Mouse (Mus musculus) neutrophil, adult 5-6 weeks (primary cell): ENCODE results near the gene Mrpl51. TPM values are rescaled to one million over a fixed set of nuclear protein-coding genes. Genes with fewer than 3 reads are reported as not detected.

Experiments used
- ATAC-seq: fragments of 151-379, 151-347 bp; 2 replicates; pipeline ENCODE4 v1.8.0; 2017; ENCODE audit warnings: mild to moderate bottlenecking, moderate TSS enrichment; ENCODE audit not compliant: insufficient number of reproducible peaks, poor library complexity, low FRiP score, severe bottlenecking; ENCODE audit errors: extremely low read depth
- total RNA-seq: library from RNA; stranded (forward); fragments of 200-1000 nt; gene quantifications from 2 replicates; pipeline ENCODE4 v1.2.3, GENCODE M21; 2017

Mrpl51 gene
- total RNA-seq = 23.8 and 25.4 TPM in 2 replicates

DNA sequence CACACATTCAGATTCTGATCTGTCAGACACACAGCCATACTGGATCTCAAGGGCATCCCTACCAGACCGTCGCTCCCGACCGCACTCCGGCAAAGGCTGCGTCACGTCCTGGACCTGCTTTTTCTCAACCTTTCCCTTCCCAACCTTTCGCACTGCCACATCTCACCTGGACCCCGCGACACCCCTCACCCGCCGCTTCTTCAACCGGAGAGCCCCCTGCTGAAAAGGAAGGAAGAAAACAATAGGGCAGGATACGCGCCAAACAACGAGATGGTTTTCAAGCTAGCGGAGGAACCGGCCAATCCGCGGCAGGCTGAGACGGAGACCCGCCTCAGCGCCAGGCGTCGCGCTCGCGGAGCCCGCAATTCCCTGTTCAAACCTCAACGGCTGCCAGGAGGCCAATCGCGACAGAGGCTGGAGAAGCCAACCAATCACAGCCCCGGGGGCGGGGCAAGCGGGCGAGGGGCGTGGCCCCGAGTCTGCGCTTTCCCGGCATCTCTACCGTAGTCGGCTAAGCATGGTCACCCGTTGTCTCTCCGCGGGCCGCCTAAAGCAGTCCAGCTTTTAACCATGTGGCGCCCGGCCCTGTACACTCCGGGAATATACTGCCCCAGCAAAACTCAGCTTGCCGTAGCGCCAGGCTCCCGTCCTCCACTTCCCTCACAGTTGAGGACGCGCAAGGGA is at the start of gene Mrpl51, which contains the start of gene Ncapd2:
Gene Mrpl51, plus strand, starts transcription at position 470 of the 684 bp plus-strand sequence.
Gene Ncapd2, minus strand, starts transcription at position 370 of the 684 bp plus-strand sequence.
- ATAC-seq = peak; percentile 94

DNA sequence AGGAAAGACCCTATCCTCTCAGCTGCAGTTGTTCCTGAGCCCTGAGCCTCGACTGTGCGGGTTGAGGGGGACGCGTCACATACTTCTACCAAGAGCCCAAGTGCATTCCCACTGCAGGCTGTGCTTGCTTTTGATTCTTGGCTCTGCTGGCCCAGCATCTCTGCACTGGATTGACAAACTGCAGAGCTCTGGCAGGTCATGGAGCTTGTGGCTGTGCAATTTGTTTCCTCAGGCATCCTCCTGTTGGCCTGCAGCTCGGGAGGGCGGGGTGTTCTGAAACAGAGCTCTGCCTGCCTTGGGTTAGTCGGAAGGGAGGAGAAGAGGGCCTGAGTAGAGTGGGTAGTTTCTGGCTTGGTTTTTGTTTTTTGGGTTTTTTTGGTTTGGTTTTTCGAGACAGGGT is 49.2 kb upstream of the Mrpl51 start:
- no peak for ATAC-seq

DNA sequence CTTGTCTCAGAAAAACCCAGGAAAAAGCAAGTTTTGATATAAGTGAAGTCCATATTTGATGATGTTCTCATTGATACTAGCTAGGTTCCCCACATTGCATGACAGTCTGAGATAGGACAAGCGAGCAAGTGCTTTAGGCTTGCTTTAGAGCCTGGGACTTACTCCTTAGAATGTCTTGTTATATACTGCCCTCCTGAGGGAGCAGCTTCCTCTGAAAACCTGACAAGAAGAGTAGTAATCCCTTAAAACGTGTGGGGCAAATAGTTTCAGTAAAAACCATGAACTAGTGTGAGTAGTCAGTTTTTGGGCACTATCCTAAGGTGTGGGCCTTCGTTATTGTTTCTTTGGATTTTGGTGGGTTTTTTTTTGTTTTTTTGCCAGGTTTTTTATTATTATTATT is 48.5 kb upstream of the Mrpl51 start:
- ATAC-seq = no peak

DNA sequence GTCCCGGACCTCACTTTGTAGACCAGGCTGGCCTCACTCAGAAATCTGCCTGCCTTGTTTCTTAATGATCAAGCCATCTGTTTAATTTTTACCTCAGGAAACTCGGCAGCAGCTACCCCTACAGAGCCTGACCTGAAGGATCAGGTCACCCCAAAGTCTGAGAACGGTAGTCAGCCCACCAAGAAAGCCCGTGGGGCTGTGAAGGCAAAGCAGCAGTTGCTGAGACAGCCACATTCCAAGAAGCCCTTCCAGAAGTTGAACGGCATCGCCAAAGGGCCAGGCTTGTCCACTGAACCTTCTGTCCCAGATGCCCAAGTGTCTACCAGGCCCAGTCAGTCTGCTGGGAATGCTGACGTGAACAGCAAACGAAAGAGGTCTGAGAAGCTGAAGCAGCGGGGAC is 47.7 kb upstream of the Mrpl51 start:
- no peak for ATAC-seq

DNA sequence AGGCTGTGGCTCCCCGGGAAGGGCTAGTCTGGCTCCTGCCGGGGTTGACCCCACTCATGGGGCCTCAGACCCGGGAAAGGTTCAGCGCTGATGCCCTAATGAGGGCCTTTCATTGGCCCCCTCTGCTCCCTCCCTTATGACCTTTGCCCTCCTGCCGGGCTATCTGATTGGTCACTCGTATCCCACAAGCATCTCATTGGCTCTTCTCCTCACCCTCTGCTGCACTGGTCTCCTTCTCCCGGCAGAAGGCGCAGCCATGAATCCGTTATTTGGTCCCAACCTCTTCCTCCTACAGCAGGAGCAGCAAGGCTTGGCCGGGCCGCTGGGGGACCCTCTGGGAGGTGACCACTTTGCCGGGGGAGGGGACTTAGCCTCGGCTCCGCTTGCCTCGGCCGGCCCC is 46.6 kb upstream of the Mrpl51 start, which contains the start of gene Iffo1:
Gene Iffo1, plus strand, starts transcription at position 241 of the 400 bp plus-strand sequence.
- peak; percentile 86 for ATAC-seq

DNA sequence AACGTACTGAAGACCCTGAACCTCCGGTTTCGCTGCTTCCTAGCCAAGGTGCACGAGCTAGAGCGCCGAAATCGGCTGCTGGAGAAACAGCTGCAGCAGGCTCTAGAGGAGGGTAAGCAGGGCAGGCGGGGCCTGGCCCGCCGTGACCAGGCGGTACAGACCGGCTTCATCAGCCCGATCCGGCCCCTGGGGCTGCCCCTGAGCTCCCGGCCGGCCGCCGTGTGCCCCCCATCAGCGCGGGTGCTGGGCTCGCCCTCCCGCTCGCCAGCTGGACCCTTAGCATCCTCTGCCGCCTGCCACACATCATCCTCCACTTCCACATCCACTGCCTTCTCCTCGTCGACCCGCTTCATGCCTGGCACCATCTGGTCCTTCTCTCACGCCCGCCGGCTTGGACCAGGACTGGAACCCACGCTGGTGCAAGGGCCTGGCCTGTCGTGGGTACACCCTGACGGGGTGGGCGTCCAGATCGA is 46.1 kb upstream of the Mrpl51 start:
- ATAC-seq = no peak

DNA sequence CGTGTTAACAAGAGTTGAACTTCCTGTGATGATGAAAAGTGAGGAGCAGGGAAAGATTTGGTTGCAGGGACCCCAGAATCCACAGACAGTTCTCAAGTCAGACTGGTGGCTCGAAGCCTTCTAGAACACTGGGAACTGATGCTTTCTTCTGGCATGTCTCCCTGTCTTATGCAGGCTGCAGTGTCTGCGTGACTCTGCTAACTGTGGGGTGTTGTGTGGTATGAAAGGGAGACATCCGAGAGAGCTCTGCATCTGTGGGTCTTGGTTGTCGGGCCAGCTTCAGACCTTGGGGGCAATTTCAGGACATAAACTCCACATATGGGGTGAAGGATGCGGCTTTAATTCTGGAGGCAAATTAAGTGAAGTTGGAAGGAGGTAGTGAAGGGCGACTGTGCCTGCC is 45.5 kb upstream of the Mrpl51 start:
- ATAC-seq = no peak

DNA sequence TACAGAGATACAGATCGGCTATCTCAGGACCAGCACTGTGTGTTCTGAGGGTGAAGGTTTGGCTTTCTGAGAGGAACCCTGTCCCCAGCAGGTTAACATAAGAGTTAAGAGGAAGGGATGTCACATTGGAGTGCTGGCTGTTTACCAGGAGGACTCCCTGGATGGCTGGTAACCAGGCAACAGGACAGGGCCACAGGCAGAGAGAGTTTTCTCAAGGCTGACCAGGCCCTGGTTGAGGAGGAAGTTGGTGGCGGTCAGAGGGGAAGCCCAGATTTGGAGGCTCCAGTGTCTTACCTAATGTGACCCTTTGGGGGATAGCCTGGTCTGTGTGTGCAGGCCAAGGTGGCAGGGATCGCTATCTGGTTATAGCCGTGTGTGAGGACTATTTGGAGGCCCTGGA is 44.8 kb upstream of the Mrpl51 start:
- peak; percentile 44 for ATAC-seq

DNA sequence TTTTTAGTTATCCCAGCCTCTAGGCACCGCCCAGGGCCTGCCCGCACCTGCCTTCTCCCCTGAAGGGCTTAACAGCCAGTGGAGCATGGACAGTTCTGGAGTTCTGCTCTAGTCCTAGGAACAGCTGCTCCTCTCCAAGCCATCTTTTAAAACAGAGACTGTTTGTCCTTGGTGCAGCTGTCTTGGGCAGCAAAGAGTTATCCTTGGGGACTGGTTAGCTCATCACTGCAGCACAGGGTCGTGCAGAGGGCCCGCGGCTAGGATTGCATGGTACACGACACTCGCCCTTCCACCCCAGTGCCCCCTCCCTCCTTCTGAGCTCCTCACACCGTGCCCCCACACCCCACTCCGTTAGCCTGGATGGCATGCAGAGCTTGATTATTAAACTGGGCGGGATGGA is 44.3 kb upstream of the Mrpl51 start:
- ATAC-seq = no peak

DNA sequence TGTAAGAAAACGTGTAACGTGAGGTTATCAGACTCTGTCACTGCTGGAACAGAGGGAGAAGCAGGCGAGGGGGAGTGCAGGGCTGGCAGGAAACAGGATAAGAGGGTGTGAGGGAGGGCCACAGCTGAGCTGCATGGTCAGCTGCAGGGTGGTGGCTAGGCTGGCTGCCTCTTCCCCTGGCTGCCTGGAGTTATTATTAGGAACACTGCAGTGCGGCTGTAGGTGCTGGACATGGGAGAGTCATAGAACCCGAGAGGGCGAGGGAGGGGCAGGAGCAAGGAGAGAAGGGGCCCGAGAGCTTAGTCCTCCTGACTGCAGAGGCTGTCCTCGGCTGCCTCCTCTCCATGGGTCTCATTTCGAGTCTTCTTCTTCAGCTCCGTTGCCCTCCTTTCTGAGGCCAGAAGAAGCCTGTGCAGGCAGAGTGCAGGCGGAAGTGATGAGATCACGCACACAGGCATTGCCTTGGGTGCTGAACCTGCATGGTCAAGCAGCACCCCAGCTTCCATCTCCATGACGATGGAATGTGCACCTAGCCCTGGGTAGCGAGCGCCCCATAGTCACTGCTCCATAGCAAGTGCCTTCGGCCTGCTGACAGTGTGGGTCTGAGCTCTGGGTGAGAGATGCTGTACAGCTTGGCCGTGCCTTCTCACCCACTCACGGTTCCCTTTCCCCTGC is 43.2 kb upstream of the Mrpl51 start:
- no peak for ATAC-seq

DNA sequence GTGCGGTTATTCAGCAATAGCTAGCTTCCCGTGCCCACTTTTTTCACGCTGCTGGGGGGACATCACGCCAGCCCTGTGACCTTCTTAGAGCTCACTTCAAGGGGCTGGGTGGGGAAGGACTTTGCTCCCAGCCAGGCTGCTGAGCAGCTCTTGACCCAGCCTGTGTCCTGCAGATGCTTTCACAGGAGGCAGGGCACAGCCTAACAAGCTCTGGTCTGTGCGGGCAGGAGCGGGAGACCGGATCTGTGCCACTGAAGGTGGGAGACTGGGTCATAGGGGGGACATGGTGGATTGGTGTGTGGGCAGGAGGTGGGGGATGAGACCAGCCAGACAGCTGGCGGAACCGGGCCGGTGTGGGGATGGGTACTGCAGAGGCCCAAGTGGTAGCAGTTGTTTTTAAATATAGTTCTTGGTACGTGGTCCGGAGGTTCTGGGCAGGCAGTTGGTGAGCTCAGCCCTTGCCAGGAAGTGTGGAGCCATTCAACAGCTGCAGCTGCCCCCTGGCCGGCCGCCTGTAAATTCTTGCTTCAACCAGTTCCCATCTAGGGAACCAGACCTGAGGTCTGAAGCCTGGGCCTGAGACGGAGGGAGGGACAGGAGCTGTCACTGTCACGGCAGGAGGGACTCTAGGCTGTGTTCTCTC is 42.6 kb upstream of the Mrpl51 start:
- ATAC-seq = no peak

DNA sequence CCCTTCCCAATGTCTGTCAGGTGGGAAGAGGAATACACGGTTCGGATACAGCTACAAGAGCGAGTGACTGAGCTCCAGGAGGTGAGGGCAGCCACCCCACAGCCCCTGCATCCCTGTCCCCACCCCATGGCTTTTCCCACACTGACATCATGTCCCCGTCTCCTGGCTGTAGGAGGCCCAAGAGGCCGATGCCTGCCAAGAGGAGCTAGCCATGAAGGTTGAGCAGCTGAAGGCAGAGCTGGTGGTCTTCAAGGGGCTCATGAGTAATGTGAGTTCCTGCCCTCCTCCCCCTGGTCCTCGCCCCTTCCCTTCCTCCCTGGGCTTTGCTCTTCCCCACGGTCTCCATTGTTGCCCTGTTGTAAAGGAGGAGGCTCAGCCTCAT is 42.0 kb upstream of the Mrpl51 start:
- ATAC-seq = no peak

DNA sequence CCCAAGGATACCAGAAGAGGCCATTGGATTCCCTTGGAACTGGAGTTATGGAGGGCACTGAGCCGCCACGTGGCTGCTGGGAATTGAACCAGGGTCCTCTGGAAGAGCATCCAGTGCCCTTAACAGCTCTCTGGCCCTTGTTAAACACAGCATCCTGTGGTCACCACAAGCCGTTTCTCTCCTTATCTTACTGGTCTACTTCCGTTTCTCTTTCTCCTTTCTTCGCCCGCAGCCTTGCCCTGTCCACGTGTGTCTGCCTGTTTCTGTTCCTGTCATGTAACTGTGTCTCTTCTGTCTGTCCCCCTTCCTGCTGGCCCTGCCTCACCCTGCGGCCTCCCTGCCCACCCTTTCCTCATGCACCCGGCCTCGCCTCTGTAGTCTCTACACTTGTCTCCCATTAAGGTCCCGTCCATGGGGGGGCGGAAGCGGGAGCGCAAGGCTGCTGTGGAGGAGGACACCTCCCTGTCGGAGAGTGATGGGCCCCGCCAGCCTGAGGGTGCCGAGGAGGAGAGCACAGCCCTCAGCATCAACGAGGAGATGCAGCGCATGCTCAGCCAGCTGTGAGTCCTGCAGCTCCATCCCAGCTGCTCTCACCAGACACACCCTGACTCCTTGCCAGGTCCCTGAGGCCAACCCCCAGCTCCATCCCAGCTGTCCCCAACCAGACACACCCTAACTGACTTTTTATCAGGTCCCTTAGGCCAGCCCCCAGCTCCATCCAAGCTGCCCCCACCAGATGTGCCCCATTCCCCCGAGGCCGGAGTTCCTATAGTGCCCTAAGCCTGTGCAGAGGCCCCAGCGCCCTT is 39.2 kb upstream of the Mrpl51 start:
- no peak for ATAC-seq

DNA sequence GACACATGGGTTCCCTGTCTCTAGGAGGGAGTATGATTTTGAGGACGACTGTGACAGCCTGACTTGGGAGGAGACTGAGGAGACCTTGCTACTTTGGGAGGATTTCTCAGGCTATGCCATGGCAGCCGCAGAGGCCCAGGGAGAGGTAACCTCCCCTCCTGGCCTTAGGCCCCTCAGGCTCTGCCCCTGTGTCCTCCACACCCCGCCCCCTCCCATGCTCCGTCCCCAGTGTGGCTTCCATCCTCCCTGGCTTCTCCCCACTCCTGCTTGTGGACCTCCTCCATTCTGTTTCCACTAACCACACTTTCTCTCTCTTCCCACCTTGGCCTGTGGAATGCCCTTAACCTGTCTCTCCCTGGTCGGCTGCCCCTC is 38.6 kb upstream of the Mrpl51 start:
- ATAC-seq = no peak

DNA sequence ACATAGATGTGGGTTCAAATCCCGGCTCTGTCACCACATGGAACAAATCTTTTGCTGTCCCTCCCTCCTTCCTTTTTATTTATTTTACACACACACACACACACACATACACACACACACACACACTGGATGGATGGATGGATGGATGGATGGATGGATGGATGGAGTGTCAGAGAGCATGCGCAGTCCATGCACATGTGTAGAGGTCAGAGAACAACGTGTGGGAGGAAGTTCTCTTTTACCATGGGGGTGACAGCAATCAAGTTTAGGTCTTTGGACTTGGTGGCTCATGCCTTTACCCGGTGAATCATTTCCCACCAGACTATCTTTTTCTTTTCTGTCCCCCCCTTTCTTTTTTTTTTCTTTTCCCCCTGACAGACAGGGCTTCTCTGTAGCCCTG is 37.9 kb upstream of the Mrpl51 start:
- no peak for ATAC-seq

DNA sequence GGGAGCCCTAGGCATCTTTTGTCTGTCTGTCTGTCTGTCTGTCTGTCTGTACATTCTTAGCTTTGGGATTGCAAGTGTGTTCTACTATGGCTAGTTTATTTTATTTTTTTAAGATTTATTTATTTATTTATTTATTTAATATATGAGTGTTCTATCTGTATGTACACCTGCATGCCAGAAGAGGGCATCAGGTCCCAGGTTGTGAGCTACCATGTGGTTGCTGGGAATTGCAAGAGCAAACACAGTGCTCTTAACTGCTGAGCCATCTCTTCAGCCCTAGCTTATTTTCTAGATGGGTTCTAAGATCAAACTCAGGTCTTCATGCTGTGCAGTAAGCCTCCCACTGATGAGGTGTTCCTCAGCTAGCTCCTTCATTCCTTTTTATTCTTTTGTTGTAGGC is 37.1 kb upstream of the Mrpl51 start:
- ATAC-seq = no peak

DNA sequence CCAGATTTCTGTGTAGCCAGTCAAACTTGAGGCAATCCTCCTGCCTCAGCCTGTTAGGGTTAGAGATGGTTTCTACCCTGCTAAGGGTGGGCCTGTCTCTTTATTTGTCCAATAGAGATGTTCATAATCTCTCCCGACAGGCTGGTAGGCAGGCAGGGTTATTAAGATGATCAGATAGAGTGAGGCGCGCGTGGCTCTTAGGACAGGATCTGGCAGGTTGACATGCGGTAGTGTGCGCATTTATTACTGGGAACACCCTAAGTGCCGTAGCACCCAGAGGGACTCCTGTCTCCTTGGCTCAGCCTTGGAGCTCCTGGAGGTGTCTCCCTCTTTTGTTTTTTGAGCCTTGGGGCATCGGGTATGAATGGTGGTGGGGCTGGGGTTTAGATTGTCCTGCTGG is 36.3 kb upstream of the Mrpl51 start:
- no peak for ATAC-seq

DNA sequence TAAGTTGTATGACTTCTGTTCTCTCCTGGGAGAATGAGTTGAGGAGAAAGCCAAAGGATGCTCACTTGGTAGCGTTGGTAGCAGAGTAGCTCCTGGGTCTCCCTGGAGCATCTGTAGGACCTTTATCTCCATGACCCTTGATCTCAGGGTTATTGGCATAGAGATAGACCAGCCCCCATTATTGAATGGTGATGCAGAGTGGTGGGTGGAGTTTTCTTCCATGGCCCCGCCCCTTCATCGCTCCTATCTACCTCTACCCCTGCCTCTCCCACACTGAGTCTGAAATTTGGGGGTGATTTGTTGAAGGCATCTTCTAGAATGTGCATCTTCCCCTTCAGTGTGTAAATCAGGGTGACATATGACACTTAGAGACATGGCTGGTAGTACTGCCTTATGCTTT is 35.1 kb upstream of the Mrpl51 start:
- no peak for ATAC-seq

DNA sequence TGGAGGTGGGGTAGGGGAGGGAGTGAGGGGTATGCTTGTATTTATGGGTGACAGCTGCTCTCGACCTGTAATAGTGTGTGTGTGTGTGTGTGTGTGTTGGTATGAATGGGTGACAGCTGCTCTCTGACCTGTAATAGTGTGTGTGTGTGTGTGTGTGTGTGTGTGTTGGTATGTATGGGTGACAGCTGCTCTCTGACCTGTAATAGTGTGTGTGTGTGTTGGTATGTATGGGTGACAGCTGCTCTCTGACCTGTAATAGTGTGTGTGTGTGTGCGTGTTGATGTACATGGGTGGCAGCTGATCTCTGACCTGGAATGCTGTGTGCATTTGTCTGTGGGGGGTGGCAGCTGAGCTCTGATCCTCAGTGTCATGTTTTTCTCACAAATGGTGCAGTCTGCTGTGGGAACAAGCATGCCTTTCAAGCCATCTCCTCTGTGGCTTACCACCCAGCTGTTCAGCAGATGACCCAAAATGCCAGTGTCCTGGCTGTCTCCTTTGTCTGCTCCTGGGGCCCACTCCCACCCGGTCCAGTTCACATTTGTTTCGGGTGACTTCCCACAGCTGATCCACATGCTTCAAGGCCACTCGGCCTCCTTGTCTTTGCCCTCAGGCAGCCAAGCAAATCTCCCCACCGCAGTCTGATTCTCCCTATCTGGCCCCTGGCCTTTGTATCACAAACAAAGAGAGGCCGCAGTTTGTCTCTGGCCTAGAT is 34.5 kb upstream of the Mrpl51 start:
- ATAC-seq = no peak
